Mouse (Mus musculus) granulocyte monocyte progenitor cell, adult 5-6 weeks (primary cell): ENCODE measurements around the gene Dtd2. TPM values are rescaled to one million over a fixed set of nuclear protein-coding genes. Genes with fewer than 3 reads are reported as not detected.

Experiments
- ATAC-seq: replicated peaks from 2 replicates; pipeline ENCODE4 v1.8.0; 2016; ENCODE audit warnings: mild to moderate bottlenecking, moderate TSS enrichment, inconsistent platforms; ENCODE audit not compliant: poor library complexity, severe bottlenecking
- total RNA-seq, 2 experiments: library from RNA; stranded (forward) in 1 of 2; stranded (reverse) in 1 of 2; fragments of 200-712, 200-1000 nt in 1 of 2; fragments of >200 nt in 1 of 2; fragmentation: Nextera tagmentation in 1 of 2; gene quantifications; 2 replicates each; pipeline ENCODE4 v1.2.3; 2014 to 2017

Gene Dtd2
- total RNA-seq (2014; fragmentation: Nextera tagmentation) (7.3 and 13.8 TPM in 2 replicates), total RNA-seq (2017) (14.1 and 16.8 TPM in 2 replicates)

GRCm38 (mm10) chr12:52005877-52006632 is at the start of gene Dtd2:
Gene Dtd2, minus strand, starts transcription at chr12:52006501.
- ATAC-seq: peak; percentile 95

GRCm38 (mm10) chr12:52049324-52049723 is 43.0 kb upstream of the Dtd2 start:
- peak; percentile 97 for ATAC-seq

GRCm38 (mm10) chr12:52046371-52046770 is 40.1 kb upstream of the Dtd2 start:
- 0 out of 2 replicates have a peak, but pooled peaks have one; percentile 20 for ATAC-seq

- ATAC-seq: no peak
These were observed 36.6 kb upstream of the Dtd2 start for GRCm38 (mm10) chr12:52042818-52043336.

- no peak; the same call in 1 of the 2 replicates for ATAC-seq
These were observed 32.1 kb upstream of the Dtd2 start for GRCm38 (mm10) chr12:52038352-52038751.

- no peak for ATAC-seq
These were observed 28.7 kb upstream of the Dtd2 start for GRCm38 (mm10) chr12:52034956-52035355.

GRCm38 (mm10) chr12:52032276-52032675 is 26.0 kb upstream of the Dtd2 start:
- no peak for ATAC-seq

GRCm38 (mm10) chr12:52027963-52028362 is 21.7 kb upstream of the Dtd2 start, which contains the start of gene Gpr33:
Gene Gpr33, minus strand, starts transcription at chr12:52028063.
- no peak for ATAC-seq

- ATAC-seq: no peak
These were observed 8.3 kb upstream of the Dtd2 start for GRCm38 (mm10) chr12:52014494-52015029.

GRCm38 (mm10) chr12:52014044-52014443 is 7.7 kb upstream of the Dtd2 start:
- ATAC-seq: no peak

- no peak for ATAC-seq
These were observed 7.0 kb upstream of the Dtd2 start for GRCm38 (mm10) chr12:52013274-52013673.

- ATAC-seq: no peak
These were observed 5.9 kb upstream of the Dtd2 start for GRCm38 (mm10) chr12:52012159-52012558.

GRCm38 (mm10) chr12:52010630-52010961 is 4.3 kb upstream of the Dtd2 start:
- ATAC-seq: no peak

- ATAC-seq: no peak
These were observed 3.8 kb upstream of the Dtd2 start for GRCm38 (mm10) chr12:52009928-52010629.

GRCm38 (mm10) chr12:52006633-52006994 is 313 bp upstream of the Dtd2 start:
- ATAC-seq: peak; percentile 10

GRCm38 (mm10) chr12:52002746-52003145 is 3.6 kb downstream of the Dtd2 start:
- no peak for ATAC-seq

GRCm38 (mm10) chr12:52001544-52001943 is 4.8 kb downstream of the Dtd2 start:
- ATAC-seq: peak; percentile 67

GRCm38 (mm10) chr12:51998366-51998932 is 7.9 kb downstream of the Dtd2 start:
- ATAC-seq: no peak; the same call in 1 of the 2 replicates

GRCm38 (mm10) chr12:51995738-51996536 is 10.4 kb downstream of the Dtd2 start:
- no peak for ATAC-seq

- ATAC-seq: no peak
These were observed 15.7 kb downstream of the Dtd2 start for GRCm38 (mm10) chr12:51990629-51991028.
